Mouse (Mus musculus) testis, adult 2 months (tissue): ENCODE results near the gene C530008M17Rik. TPM values are rescaled to one million over a fixed set of nuclear protein-coding genes. Genes with fewer than 3 reads are reported as not detected.

Experiments
- H3K27ac ChIP-seq: fragments of 200-500 bp; 2 replicates; pipeline ENCODE4 v1.5.1; 2012; ENCODE audit warnings: low read depth, low read length; ENCODE audit not compliant: control insufficient read depth, insufficient read depth
- H3K27me3 ChIP-seq: fragments of 200-500 bp; 2 replicates; pipeline ENCODE4 v1.6.1; 2012; ENCODE audit warnings: mild to moderate bottlenecking, low read length, moderate library complexity; ENCODE audit not compliant: control insufficient read depth, insufficient read depth
- H3K36me3 ChIP-seq: fragments of 200-500 bp; 2 replicates; pipeline ENCODE4 v1.6.1; 2012; ENCODE audit warnings: mild to moderate bottlenecking, low read length; ENCODE audit not compliant: control insufficient read depth, insufficient read depth
- H3K4me1 ChIP-seq: fragments of 200-500 bp; 2 replicates; pipeline ENCODE4 v1.6.1; 2012; ENCODE audit warnings: low read length; ENCODE audit not compliant: control insufficient read depth, insufficient read depth
- H3K4me3 ChIP-seq: fragments of 200-500 bp; 2 replicates; pipeline ENCODE4 v1.5.1; 2012; ENCODE audit warnings: low read depth, mild to moderate bottlenecking, low read length, moderate library complexity, mixed read lengths; ENCODE audit not compliant: control insufficient read depth
- CTCF ChIP-seq: fragments of 200-500 bp; IDR thresholded peaks from 2 replicates; pipeline ENCODE4 v1.5.1; 2012; ENCODE audit warnings: low read depth, mild to moderate bottlenecking, inconsistent platforms, low read length, moderate library complexity; ENCODE audit not compliant: control insufficient read depth, insufficient read depth, insufficient replicate concordance
- POLR2A ChIP-seq: fragments of 200-500 bp; IDR thresholded peaks from 2 replicates; pipeline ENCODE4 v1.6.1; 2012; ENCODE audit warnings: low read depth, mild to moderate bottlenecking, inconsistent platforms, low read length, moderate library complexity; ENCODE audit not compliant: control insufficient read depth
- polyA plus RNA-seq: library from polyadenylated mRNA; depleted of rRNA; stranded (reverse); fragments of >200 nt; gene quantifications from 2 replicates; pipeline ENCODE4 v1.2.3, GENCODE M21; 2012

Gene C530008M17Rik
- polyA plus RNA-seq, 1 experiment = 187 TPM

DNA sequence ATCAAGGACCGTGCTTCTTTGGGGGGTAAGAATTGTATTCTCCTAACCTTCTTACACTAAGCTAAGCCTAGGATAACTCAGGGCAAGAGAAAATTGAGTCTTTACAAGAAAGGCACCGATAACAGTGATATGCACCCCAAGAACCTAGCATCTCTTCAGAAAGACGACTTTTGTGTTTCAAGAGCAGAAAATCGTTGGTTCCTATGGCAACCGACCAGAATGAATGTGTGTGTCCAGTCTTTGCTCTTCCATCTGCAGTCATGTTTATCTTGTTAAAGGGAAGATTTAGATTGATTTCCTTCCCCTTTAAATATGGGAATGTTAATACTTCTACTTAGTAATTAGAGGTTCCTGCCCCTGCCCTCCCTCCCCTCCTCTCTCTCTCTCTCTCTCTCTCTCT lies 27.1 kb downstream of the C530008M17Rik start:
- no peak for TF ChIP-seq CTCF
- Histone ChIP-seq H3K4me3 (no peak overlapping the region), H3K36me3 (no peaks in the 10 kb centered on the region), H3K27ac (no peak overlapping the region), H3K27me3 (no peaks in the 10 kb centered on the region), H3K4me1 (no peaks in the 10 kb centered on the region; the same call in 1 of the 2 replicates)

DNA sequence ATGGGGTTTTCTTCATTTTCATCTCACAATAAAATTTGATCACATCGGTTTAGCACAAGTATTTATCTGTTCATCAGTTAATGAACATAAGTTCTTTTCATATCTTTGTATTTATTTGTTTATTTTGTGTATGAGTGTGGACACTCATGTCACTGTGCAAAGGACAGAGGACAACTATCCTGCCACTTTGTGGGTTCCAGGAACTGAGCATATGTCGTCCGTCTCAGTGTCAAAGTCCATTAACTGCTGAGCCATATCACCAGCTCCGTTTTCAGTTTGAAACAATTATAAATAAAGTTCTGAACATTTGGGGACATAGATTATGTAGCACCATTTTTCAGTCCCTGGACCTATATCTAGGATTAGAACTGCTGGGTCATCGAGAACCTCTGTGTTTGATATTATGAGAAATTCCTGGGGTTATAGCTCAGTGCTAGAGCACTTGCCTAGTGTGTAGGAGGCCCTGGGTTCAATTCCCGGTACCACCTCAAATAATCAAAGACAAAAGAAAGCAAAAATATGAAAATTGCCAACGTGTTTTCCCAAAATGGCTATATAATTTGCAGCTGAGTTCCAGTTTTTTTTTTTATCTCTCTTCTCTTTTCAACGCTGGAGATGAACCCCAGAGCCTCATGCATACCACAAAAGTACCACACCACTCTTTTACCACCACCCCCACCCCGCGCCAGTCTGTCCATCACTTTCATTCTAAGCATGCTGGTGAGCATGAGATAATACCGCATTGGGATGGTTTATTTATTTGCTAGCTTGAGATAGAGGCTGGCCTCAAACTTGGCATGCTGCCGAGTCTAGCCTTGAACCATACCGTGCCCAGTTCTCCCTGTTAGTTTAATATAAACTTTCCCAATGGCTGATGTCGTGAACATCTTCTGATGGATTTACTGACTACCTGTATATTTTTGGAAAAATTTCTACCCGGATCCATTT lies 28.6 kb downstream of the C530008M17Rik start:
- no peaks in the 10 kb centered on the region for H3K36me3 ChIP-seq
- no peaks in the 10 kb centered on the region; the same call in 1 of the 2 replicates for H3K4me1 ChIP-seq
- TF ChIP-seq CTCF (no peak), POLR2A (no peak)

DNA sequence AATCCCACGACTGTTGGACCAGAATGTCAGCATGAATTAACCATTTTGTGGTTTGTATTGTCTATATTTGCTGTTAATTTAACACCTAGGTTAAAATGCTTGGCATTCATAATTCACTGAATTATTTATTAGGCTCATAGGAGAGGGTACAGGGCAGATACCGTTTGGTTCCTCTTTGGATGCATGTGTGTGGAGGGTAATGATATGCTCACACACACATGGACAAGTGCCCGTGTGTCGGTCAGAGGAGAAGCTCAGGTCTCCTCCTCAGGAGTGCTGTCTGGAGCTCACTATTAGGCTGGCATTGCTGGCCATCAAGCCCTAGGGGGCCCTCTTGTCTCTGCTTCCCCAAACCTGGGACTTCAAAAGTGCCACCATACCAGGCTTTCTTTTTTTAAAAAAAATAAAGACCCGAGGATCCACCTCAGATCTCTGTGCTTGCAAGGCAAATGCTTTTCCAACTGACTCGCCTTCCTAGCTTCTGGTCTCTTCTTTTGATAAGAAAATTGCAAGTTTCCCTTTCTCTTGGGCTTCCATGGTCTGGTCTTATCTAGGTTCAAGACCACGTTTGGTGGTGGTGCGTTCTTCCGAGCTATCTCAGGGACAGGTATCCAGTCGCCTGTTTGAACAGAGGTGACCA lies 31.8 kb downstream of the C530008M17Rik start:
- Histone ChIP-seq H3K36me3 (no peaks in the 10 kb centered on the region), H3K27me3 (no peaks in the 10 kb centered on the region)

More for the DNA sequence above, 28.6 kb downstream of the C530008M17Rik start:
- no peak overlapping the region for H3K27ac ChIP-seq
- no peak overlapping the region for H3K4me3 ChIP-seq
- no peaks in the 10 kb centered on the region for H3K27me3 ChIP-seq

DNA sequence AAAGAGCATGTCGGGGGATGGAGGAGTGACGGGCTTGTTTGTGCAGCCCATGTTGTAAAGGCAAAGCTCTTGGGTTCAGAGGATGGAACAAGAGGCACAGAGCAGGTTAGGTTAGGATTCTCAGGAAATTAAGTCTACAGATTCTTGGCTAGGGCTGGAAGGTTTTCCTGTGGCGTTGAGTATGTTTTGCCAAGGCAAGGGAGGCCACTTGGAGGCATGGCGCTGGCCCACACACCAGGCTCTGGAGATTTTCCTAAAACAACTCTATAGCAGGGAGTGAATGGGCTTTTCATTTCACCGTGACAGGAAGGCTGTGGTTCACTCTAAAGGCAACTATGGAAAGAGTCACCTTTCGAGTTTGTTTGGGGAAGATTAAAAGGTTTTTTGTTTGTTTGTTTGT lies 32.3 kb downstream of the C530008M17Rik start:
- H3K27me3 ChIP-seq = no peaks in the 10 kb centered on the region
- H3K4me1 ChIP-seq = no peaks in the 10 kb centered on the region; the same call in 1 of the 2 replicates
- TF ChIP-seq CTCF (no peak), POLR2A (no peak)
- no peaks in the 10 kb centered on the region for H3K36me3 ChIP-seq
- no peak overlapping the region for H3K27ac ChIP-seq
- no peak overlapping the region for H3K4me3 ChIP-seq

More for the DNA sequence above, 31.8 kb downstream of the C530008M17Rik start:
- H3K4me1 ChIP-seq = no peaks in the 10 kb centered on the region; the same call in 1 of the 2 replicates
- H3K27ac ChIP-seq = no peak overlapping the region
- TF ChIP-seq POLR2A (no peak), CTCF (no peak)
- H3K4me3 ChIP-seq = no peak overlapping the region

DNA sequence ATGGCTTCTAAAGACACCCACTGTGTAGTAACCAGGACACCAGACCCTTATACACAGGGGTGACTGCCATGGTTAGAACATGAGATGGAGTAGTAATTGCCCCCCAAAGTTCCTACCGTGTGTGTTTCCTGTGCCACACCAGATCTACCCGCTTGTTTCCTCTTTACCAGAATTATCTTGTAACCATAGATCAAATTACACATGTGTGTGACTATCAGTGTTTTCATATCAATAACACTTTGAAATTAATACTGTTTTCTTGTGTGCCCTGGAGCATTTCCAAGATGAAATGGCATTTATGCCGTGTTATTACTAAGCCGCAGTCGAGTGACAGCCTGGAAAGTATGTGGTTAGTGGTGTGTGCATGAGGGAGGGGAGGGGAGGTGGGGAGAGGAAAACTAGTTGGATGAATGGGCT lies 33.9 kb downstream of the C530008M17Rik start:
- TF ChIP-seq POLR2A = no peak
- no peak for TF ChIP-seq CTCF
- Histone ChIP-seq H3K27me3 (no peaks in the 10 kb centered on the region), H3K4me1 (no peaks in the 10 kb centered on the region)

DNA sequence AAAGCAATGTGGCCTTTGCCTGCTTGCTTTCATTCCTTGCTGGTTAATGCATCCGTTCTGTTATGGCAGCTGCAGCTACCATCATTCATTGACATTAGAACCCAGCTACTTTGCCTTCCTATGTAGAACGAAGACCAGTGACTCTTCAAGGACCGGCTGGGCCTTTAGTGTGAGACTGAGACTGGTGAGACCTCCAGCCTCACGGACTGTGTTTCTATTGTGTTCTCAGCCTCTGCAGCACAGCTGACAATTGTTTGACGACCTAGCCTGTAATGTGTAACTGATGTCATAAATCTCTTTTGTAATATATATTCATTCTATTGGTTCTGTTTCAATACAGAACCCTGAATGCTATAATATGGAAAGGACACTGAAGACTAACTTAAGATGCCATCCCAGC lies 34.9 kb downstream of the C530008M17Rik start:
- Histone ChIP-seq H3K27ac (no peak overlapping the region), H3K4me1 (no peaks in the 10 kb centered on the region), H3K27me3 (no peaks in the 10 kb centered on the region), H3K4me3 (no peak overlapping the region), H3K36me3 (no peaks in the 10 kb centered on the region)
- TF ChIP-seq POLR2A (no peak), CTCF (no peak)

More for the DNA sequence above, 33.9 kb downstream of the C530008M17Rik start:
- Histone ChIP-seq H3K4me3 (no peak overlapping the region), H3K36me3 (no peaks in the 10 kb centered on the region), H3K27ac (no peak overlapping the region)

DNA sequence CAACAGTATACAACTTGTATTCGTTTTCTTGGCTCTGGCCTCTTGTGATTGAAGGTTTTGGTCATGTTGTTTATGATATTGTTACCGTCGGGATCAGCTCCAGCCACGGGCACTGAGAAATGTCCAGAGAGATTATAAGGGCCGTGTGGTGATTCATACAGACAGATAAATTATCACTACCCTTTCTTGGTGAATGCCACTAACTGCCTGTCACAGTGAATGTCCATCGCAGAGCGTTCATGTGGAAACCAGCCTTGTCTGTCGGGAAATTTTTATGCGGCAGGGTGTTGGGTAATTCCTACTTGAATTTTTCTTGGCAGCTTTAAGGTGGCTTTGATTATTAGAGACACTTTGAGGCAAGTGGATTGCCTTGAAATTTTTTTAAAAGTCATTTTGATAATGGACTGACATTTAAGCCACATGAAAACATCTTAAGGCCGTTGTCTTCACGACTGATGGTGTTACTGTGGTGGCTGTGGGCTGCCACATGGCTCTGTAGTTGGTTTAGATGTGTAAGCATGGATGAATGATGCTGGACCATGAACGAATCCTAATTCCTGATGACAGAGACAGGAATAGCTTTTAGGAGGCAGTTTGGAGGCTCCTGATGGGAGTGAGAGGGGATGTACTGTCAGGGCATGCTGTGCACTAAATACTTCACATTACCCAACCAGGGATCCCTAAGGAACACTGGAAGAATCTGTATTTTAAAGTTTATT lies 35.6 kb downstream of the C530008M17Rik start:
- H3K36me3 ChIP-seq = no peaks in the 10 kb centered on the region
- H3K27ac ChIP-seq = no peak overlapping the region
- TF ChIP-seq CTCF = no peak
- TF ChIP-seq POLR2A = no peak
- no peaks in the 10 kb centered on the region for H3K4me1 ChIP-seq
- no peak overlapping the region for H3K4me3 ChIP-seq
- no peaks in the 10 kb centered on the region for H3K27me3 ChIP-seq

DNA sequence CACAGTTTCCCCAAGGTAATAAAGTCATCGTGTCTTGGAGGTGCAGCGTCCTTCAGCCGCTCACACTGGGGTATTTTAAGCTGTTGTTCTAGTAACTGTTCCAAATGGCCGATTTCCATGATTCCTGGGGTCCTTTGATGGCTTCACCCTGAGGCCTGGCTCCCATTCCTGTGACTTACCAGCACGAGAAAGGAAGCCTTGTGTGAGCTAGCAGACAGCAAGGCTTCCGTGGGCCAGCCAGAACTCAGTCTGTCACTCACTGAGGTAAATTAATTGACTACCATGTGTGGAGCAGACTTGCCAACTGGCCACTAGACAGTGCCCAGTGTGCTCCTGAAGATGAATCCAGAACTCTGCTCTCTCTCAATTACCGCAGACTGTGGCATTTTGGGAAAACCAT lies 41.2 kb downstream of the C530008M17Rik start:
- Histone ChIP-seq H3K36me3 (no peaks in the 10 kb centered on the region), H3K27ac (no peak overlapping the region), H3K4me1 (no peaks in the 10 kb centered on the region), H3K27me3 (no peaks in the 10 kb centered on the region), H3K4me3 (no peak overlapping the region)
- TF ChIP-seq POLR2A (no peak), CTCF (no peak)
